Mouse (Mus musculus) heart, postnatal 0 days (tissue): ENCODE measurements around the gene Sbk2. TPM values are rescaled to one million over a fixed set of nuclear protein-coding genes. Genes with fewer than 3 reads are reported as not detected.

Source experiments
- ATAC-seq: fragments of 200-750 bp; cut with Nextera tagmentation; 2 replicates; pipeline ENCODE4 v1.8.0; 2017; ENCODE audit warnings: low read depth, moderate number of reproducible peaks, moderate library complexity; ENCODE audit not compliant: insufficient read depth
- DNase-seq: peaks from one replicate; pipeline ENCODE4 v3.0.0-alpha.2; 2016; ENCODE audit warnings: low spot score
- H3K27ac ChIP-seq: fragments of 300-500 bp; sonication (generic); 2 replicates; pipeline ENCODE4 v1.5.1; 2014; ENCODE audit warnings: low read depth, mild to moderate bottlenecking
- H3K27me3 ChIP-seq: fragments of 300-500 bp; sonication (generic); 2 replicates; pipeline ENCODE4 v1.6.1; 2014; ENCODE audit warnings: low read length, mixed read lengths; ENCODE audit not compliant: control insufficient read depth, insufficient read depth
- H3K36me3 ChIP-seq: fragments of 300-500 bp; sonication (generic); replicated peaks from 2 replicates; pipeline ENCODE4 v1.6.1; 2014; ENCODE audit warnings: low read length, mixed read lengths; ENCODE audit not compliant: control insufficient read depth, insufficient read depth
- H3K4me1 ChIP-seq: fragments of 300-500 bp; sonication (generic); 2 replicates; pipeline ENCODE4 v1.6.1; 2014; ENCODE audit warnings: antibody characterized with exemption; ENCODE audit not compliant: control insufficient read depth, insufficient read depth
- H3K4me2 ChIP-seq: fragments of 300-500 bp; sonication (generic); 2 replicates; pipeline ENCODE4 v1.6.1; 2014; ENCODE audit warnings: low read depth, mild to moderate bottlenecking, low read length, moderate library complexity
- H3K4me3 ChIP-seq: fragments of 300-500 bp; sonication (generic); 2 replicates; pipeline ENCODE4 v1.5.1; 2014; ENCODE audit warnings: low read depth, low read length
- H3K9ac ChIP-seq: fragments of 300-500 bp; sonication (generic); replicated peaks from 2 replicates; pipeline ENCODE4 v1.6.1; 2014; ENCODE audit warnings: low read depth, low read length, mixed read lengths
- H3K9me3 ChIP-seq: fragments of 300-500 bp; sonication (generic); replicated peaks from 2 replicates; pipeline ENCODE4 v1.6.1; 2016; ENCODE audit warnings: low read length; ENCODE audit not compliant: control insufficient read depth
- CTCF ChIP-seq: IDR thresholded peaks from 2 replicates; pipeline ENCODE4 v1.5.1; 2016; ENCODE audit warnings: antibody characterized with exemption, control low read depth, low read depth
- EP300 ChIP-seq: IDR thresholded peaks from 2 replicates; pipeline ENCODE4 v1.6.1; 2016; ENCODE audit warnings: antibody characterized with exemption, low read depth
- WGBS: fragments of 180-500 bp; shearing (Covaris S2); extraction: QIAGEN DNeasy Blood & Tissue Kit; methylation state at CpG from one replicate; pipeline ENCODE4 v1.1.7; 2014; 5-methylcytosine and 5-hydroxymethylcytosine counted together
- polyA plus RNA-seq: library from polyadenylated mRNA; unstranded; fragments of >200 nt; fragmentation: Nextera tagmentation; extraction: Ambion mirVana; gene quantifications from 2 replicates; pipeline ENCODE4 v1.2.1, GENCODE M21; 2015
- total RNA-seq: library from RNA; depleted of rRNA; stranded (reverse); fragments of >200 nt; gene quantifications from 2 replicates; pipeline ENCODE4 v1.2.3, GENCODE M21; 2014; ENCODE audit warnings: low replicate concordance

Sbk2 gene
- total and polyA plus RNA-seq, 2 experiments from 2014 or later = 16.4 to 22.0 TPM

DNA sequence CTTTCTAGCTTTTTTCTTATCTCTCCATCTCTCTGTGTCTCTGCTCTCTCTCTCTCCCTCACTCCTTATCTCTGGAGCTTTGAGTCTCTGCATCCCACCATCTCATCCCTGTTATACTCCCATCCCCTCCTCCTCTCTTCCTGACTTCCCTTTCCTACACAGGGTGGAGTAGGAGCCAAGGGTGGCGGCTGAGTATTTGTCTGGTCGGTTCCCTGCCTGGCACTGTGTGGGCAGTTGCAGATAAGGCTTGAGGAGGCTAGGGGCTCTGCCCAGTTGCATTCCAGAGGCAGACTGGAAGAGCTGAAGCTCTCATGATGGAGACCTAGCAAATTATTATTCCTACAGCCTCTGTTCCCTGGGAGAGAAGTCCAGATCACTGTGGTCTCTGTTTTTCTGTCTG, 24.0 kb upstream of the Sbk2 start:
- Histone ChIP-seq H3K27ac (no peak overlapping the region), H3K4me1 (no peaks in the 10 kb centered on the region), H3K4me2 (no peak overlapping the region), H3K9ac (no peak overlapping the region), H3K9me3 (no peaks in the 10 kb centered on the region), H3K36me3 (peaks cover 10% of the 10 kb centered on the region), H3K4me3 (no peak overlapping the region), H3K27me3 (0 out of 2 replicates have a peak, but pooled peaks cover 6% of the 10 kb centered on the region)
- no peak; the same call in 1 of the 2 replicates for ATAC-seq
- 4% methylated on average over 2 of the region's 2 CpGs for WGBS
- no peak for TF ChIP-seq EP300
- no peak for TF ChIP-seq CTCF
- no peak for DNase-seq

DNA sequence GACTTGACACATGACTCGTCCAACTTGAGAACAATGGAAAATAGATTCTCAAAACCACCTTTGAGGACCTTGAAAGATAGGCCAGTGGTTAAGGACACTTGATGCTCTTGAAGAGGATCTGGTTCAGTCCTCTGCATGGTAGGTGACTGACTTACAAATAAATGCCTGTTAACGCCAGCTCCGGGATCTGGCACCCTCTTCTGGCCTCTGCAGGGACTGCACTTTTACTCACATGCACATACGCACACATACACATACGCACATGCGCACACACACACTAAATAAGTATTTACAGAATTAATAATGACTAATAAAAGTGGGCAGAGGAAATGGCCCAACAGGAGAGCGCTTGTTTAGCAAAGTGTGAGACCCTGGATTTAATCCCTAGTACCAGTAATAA, 12.6 kb upstream of the Sbk2 start:
- TF ChIP-seq CTCF (no peak), EP300 (no peak)
- WGBS = 85% methylated on average over 7 of the region's 7 CpGs

DNA sequence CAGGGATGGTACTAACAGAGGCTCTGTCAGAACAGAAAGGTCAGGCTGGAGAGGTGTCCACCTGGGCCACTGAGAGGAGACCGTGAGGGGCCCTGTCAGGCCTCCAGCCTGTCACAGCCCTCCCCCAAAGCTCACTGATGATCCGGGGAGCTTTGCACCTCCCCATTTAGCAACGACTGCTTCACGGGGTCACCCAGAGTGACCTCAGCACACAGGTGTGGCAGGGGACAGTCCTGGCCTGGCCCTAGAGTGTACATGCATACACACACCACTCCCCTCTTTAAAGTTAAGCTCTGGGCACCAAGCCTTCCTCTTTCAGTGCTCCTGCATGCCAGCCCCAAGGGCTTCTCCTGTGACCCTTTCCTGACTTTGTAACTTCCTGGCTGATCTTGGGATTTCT, 11.2 kb upstream of the Sbk2 start:
- TF ChIP-seq EP300 (no peak), CTCF (no peak)
- DNase-seq (no peak), ATAC-seq (no peak)
- no peak overlapping the region for H3K4me3 ChIP-seq
- H3K27me3 ChIP-seq = no peaks in the 10 kb centered on the region
- H3K4me2 ChIP-seq = no peak overlapping the region
- no peaks in the 10 kb centered on the region for H3K36me3 ChIP-seq
- 51% methylated on average over 4 of the region's 4 CpGs for WGBS
- H3K9me3 ChIP-seq = no peaks in the 10 kb centered on the region
- no peak overlapping the region for H3K27ac ChIP-seq
- peaks cover 18% of the 10 kb centered on the region for H3K4me1 ChIP-seq
- no peak overlapping the region for H3K9ac ChIP-seq

More for the DNA sequence above, 12.6 kb upstream of the Sbk2 start:
- Histone ChIP-seq H3K4me3 (no peak overlapping the region), H3K27ac (no peak overlapping the region), H3K36me3 (no peaks in the 10 kb centered on the region), H3K27me3 (no peaks in the 10 kb centered on the region), H3K4me1 (peaks cover 15% of the 10 kb centered on the region), H3K9ac (no peak overlapping the region), H3K4me2 (no peak overlapping the region), H3K9me3 (no peaks in the 10 kb centered on the region)
- no peak for DNase-seq
- no peak for ATAC-seq

DNA sequence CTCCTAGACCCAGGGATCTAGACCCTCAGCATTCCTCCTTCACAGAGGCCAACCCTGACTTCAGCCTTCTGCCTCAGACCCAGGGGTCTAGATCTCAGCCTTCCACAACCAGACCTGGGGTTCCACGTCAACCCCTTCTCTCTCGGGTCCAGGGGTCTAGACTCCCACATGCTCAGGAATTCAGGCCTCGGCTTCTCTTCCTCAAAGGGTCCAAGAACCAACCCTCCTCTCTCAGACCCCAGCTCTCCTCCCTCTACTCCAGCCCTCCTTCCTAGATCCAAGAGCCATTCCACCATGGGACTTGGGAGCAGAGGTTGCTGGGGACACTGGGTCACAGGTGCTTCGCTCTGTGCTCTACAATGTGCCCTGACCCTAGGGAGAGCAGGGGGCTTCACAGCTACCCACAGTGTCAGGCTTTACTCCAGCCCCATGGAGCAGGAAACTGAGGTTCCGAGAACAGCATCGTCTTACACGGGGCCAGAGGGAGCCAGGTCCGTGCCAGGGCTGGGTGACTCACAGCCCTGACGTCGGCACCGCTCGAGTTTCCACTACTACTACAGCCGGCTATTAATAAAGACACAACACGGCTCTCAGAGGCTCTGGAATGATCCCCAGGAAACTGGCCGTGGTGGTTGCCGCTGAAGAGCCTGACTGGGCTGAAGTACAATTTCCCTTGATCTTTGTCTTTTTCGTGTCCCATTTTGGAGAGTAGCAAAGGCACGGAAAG, 8.3 kb upstream of the Sbk2 start:
- no peaks in the 10 kb centered on the region for H3K36me3 ChIP-seq
- no peak overlapping the region for H3K9ac ChIP-seq
- no peak overlapping the region for H3K4me3 ChIP-seq
- ATAC-seq = peak; percentile 94
- peak; percentile 90 for DNase-seq
- TF ChIP-seq CTCF (no peak), EP300 (no peak)
- H3K9me3 ChIP-seq = no peaks in the 10 kb centered on the region
- H3K27ac ChIP-seq = peak overlapping the region; percentile 68
- H3K4me1 ChIP-seq = peaks cover 18% of the 10 kb centered on the region
- 31% methylated on average over 18 of the region's 18 CpGs for WGBS
- no peak overlapping the region for H3K4me2 ChIP-seq
- no peaks in the 10 kb centered on the region for H3K27me3 ChIP-seq

DNA sequence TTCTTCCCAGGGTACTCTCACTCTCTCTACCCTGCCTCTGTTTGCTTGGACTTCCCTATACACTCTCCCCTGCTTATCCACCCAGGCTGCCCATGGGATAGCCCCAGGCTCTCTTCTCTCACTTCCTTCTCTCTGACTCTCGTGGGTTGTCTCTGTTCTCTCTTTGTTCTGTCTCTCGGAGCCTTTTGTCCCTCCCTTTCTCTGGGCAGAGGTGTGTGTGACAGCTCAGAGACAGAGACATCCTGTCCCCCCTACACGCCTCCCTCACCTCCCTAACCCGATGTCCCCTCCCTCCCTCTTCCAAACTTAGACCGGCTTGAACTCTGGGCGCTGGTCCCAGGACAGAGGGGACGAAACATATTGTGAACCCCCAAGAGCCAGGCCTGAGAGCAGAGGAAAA, 7.5 kb upstream of the Sbk2 start:
- Histone ChIP-seq H3K4me1 (peaks cover 18% of the 10 kb centered on the region), H3K27me3 (no peaks in the 10 kb centered on the region), H3K9ac (no peak overlapping the region), H3K9me3 (no peaks in the 10 kb centered on the region), H3K4me3 (no peak overlapping the region), H3K4me2 (no peak overlapping the region), H3K36me3 (no peaks in the 10 kb centered on the region), H3K27ac (peak overlapping the region; percentile 68)
- TF ChIP-seq EP300 = no peak
- no peak for TF ChIP-seq CTCF
- ATAC-seq (peak; percentile 31; the same call in 1 of the 2 replicates), DNase-seq (peak; percentile 46)
- WGBS = 17% methylated on average over 7 of the region's 7 CpGs

GRCm38 (mm10) chr7:4971068-4971467, 6.9 kb upstream of the Sbk2 start, which contains the start of gene Sbk3:
Gene Sbk3 (minus strand): TSS chr7:4971168.
- peak within 1 kb of the TSS; percentile 68 for H3K27ac ChIP-seq
- DNase-seq (no peak), ATAC-seq (no peak)
- no peaks in the 10 kb centered on the region for H3K36me3 ChIP-seq
- H3K4me2 ChIP-seq = no peak within 1 kb of the TSS
- no peak for TF ChIP-seq CTCF
- no peak for TF ChIP-seq EP300
- no peaks in the 10 kb centered on the region for H3K27me3 ChIP-seq
- H3K9me3 ChIP-seq = no peaks in the 10 kb centered on the region
- no peak within 1 kb of the TSS for H3K9ac ChIP-seq
- 39% methylated on average over 6 of the region's 6 CpGs for WGBS
- H3K4me1 ChIP-seq = peaks cover 18% of the 10 kb centered on the region
- no peak within 1 kb of the TSS for H3K4me3 ChIP-seq
